Mouse (Mus musculus) gastrocnemius, postnatal 4 days (tissue): ENCODE data around the gene Sgce. TPM values are rescaled to one million over a fixed set of nuclear protein-coding genes. Genes with fewer than 3 reads are reported as not detected.
"Not testable (repeated sequence)": the region's sequence is repeated elsewhere in the genome, so short reads cannot be mapped to it uniquely, and the experiment has no call there.

Experiments
- DNase-seq, 2 experiments: peaks; one replicate each; pipeline ENCODE4 v3.0.0; 2021 to 2022; ENCODE audit warnings: low spot score in 2 of 2, mixed read lengths in 2 of 2
- total RNA-seq, 2 experiments: library from RNA; stranded (reverse); gene quantifications; 2 replicates each; pipeline ENCODE4 v1.2.3; 2021

The Sgce gene
- total RNA-seq, 2 experiments from 2014 or later: 69.7 to 73.5 TPM

GRCm38 (mm10) chr6:4653741-4654140, 93.3 kb downstream of the Sgce start:
- not testable (repeated sequence) for DNase-seq

GRCm38 (mm10) chr6:4652596-4653134, 94.3 kb downstream of the Sgce start:
- no peak for DNase-seq

DNA sequence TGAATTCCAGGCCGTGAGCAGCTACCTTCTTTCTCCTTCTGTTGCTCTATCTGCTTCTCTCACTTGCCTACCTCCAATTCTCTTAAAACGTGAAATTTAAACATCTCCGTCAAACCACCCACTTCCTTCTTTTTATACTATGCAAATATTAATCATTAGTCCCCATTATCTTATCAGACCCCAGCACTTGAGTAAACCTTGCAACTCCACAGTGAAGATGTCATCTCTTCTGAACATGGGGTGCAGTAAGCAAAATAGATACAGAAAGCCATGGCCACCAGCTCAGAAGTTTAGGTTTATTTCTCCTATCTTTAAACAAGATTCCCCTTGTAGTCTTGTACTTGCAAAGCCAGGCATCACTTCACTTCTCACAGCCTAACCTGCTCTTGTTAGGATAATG, 99.7 kb downstream of the Sgce start:
- DNase-seq: no peak

DNA sequence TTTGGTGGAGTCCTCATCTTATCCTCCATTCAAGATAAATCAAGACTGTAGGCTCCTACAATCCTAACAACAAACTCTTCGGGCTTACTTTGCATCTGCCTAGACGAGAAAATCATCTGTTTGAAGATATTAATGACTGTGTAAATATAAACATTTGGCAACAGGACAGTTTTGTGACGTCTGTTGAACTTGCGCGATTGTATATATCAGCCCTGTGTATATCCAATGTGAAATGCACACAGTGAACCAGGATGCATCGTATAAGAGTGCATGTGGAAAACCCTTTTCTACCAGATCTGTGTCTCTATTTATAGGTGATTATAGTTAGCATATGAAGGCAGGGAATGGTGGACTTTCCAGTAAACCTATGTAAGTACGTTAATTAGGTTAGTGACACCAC, 104.9 kb downstream of the Sgce start:
- DNase-seq: no peak

DNA sequence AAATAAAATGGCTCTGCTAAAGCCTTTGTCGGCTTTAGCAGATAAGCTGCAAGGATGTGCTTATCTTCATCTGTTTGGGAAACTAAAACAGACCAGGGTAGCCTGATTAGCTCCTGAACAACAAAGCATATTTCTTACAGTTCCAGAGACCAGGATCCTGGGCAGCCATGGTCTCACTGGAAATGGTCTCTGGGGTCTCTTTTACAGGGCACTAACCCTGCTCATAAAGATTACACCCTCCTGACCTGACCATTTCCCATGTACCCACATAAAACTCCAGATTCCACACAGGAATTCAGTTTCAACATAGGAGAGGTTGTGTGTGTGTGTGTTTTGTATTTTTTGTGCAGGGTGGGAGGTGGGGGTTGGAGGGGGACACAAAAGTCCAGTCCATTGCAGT, 112.2 kb downstream of the Sgce start:
- no peak for DNase-seq

- no peak for DNase-seq
Measured at GRCm38 (mm10) chr6:4633189-4633588, 113.8 kb downstream of the Sgce start.

- no peak for DNase-seq
Measured at GRCm38 (mm10) chr6:4631464-4631863, 115.5 kb downstream of the Sgce start.

Other genes with a start within 250 kb of the Sgce start
- 1,000 to 10,000 TPM; 3,268 to 4,003 TPM for gene Col1a2, start 242.4 kb downstream of the Sgce start, total RNA-seq
- 10 to 100 TPM; 51.1 TPM for gene Casd1, start 146.4 kb downstream of the Sgce start, total RNA-seq
- 100 to 1,000 TPM; 136 to 193 TPM for gene Peg10, start 99 bp upstream of the Sgce start, total RNA-seq
- 10 to 100 TPM; 50.2 to 55.1 TPM for gene Ppp1r9a, start 155.7 kb upstream of the Sgce start, total RNA-seq